Mouse (Mus musculus) layer of hippocampus, adult 9-10 months (tissue): Measurements from ENCODE around the gene St5.

ENCODE experiments used
- DNase-seq: peaks from one replicate; pipeline ENCODE4 v3.0.0; 2022; ENCODE audit warnings: low spot score

Gene St5

GRCm38 (mm10) chr7:109525740-109526663 is 177.4 kb downstream of the St5 start:
- no peak for DNase-seq

GRCm38 (mm10) chr7:109524763-109525162 is 178.6 kb downstream of the St5 start:
- DNase-seq = no peak

- DNase-seq = no peak
Measured at GRCm38 (mm10) chr7:109524442-109524744, 179.0 kb downstream of the St5 start.

DNA sequence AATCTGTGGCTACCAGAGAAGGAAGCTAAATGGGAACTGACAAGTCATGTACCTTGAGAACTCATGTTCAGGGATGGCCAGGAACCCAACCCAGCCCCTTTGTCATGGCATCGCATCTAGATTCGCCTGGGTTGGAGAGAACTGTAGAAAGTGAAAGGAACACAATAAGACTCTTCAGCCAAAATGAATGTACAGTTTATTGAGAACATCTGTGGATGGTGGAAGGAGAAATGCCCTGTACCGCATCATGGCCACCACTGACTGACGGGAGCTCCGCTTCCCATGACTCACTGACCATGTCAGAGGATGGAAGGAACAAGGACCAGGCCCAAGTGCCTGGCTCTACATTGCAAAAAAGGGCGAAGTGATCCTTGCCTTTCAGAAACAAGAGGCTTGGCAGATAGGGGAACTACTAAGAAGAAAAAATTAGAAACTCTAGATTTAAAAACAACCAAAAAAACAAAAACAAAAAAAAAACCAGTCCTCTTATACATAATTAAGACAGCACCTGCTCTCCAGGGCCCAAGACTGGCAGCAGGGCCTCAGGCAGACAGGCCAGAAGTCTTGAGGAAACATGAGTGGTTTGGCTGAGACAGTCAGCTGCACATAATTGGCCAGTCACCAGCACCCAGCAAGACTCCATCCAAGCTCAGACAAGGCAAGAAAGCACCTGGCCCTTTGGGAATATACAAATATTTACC is 179.5 kb downstream of the St5 start:
- DNase-seq = no peak

GRCm38 (mm10) chr7:109523304-109523703 is 180.1 kb downstream of the St5 start:
- no peak for DNase-seq

GRCm38 (mm10) chr7:109522084-109522483 is 181.3 kb downstream of the St5 start:
- no peak for DNase-seq

DNA sequence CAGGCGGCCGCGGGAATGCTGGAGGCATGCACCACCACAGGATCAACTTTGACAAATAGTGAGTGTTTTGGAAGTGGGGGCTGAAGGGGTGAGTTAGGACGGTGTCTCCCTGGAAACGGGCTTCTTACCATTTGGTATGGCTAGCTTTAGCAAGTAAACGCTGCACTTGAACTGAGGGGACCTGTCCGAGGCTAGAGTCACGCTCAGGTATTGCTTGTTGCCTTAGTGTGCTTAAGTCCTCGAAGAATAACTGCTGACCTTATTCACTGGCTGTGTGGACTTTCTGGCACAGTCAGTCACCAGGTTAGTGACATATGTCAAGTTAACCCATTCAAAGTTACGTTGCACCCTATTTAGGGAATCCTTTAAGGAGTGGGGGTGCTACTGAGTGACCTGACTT is 183.5 kb downstream of the St5 start:
- DNase-seq = no peak

DNA sequence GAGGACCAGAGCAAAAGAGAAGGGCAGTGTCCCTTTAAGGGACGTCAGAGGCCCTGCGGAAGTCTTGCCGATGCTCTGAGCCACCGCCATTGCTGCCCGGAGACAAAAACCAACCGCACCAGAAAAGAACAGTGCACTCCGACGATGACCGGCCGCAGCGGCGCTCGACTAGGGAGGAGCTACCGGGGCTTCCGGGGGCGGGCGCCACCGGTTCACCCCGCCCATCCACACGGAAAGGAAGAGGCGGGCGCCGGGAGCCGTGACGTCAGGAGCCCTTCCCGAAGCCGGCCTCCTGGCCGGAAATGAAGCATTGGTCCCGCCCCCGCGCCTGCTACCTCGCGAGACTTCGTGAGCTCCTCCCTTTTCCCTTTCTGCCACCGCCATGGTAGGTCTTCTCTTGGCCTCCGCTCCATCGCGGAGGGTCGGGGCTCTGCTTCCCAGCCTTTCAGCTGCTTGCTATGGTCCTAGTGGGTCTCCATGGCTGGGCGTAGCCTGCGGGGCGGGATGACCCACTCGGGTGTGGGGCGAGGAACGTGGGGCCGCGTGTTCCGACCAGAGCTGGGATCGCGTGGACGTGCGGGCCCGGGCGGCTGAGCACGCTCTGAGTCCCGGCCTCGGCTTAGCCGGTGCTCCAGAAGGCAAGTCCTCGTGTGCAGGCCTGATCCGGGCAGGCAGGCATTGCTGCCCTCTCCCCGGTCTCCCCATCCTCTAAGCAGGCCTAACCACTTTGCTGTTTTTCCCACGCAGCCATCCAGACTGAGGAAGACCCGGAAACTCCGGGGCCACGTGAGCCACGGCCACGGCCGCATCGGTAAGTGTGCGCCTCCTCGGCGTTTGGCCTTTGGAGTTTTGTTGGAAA is 184.3 kb downstream of the St5 start, which contains the start of gene Rpl27a:
TSS of gene Rpl27a (plus strand) at position 310 of the 859 bp plus-strand sequence.
- peak; percentile 94 for DNase-seq

DNA sequence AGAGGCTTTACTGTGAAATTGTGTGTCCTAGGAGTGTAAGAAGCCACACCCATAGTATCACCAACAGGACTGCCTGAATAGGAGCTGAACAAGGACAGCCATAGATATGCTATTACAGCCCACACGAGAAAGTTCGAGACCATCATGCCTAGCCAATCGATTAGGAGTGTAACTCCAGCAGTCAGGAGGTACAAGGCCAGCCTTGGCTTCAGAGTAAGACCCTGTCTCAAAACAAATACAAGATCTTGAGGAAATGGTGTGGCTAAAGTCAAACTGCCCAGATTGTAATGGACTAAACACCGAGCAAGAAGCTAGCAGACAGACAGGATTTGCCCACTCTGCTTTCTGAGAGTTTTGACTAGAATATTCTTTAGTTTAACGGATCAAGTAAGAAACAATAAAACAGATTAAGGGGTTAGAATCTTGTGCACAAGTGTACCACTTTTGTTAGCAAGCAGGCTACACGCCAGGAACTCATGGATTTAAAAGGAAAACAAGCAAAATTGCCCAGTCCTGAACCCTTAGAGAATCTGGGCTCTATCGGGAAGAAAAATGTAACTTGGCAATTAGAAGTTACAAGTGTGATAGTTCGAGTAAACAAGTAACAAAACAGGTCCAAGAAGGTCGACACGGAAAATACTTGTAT is 185.2 kb downstream of the St5 start:
- DNase-seq = no peak

DNA sequence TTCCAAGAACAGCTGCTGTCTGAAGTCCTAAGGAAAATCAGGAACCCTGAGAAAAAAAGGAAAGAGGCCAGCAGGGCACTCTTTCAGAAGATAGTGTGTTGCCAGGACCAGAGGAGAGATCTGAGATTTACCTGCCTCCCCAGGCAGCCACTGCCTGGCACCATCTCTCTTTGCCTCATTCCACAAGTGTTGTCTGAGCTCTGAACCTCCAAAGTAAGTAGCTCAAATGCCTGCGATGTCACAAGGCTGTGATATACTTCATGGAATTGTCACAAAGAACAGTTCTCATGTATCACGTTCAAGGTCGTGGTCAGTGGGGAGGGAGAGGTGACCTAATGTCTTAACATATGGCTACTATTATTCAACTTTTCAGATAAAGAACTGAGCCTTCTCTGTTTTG is 186.9 kb downstream of the St5 start:
- DNase-seq = no peak

DNA sequence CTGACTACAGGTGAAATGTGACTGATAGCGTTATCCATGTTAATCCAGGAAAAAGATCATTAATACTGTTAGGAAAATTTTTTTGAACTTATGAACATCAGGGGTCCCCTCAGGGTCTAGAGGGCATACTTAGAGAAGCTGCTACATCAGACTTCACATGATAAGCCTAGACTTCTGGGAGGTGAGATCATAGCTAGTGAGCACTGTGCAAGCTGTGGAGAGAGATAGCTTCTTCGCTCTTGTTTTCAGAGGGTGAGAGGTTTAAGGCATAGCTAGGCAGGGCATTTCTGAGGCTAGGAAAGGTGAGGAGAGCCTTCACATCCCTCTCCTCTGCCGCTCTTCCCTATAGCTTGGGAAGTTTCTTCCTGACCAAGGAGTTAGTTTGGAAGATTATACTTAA is 191.6 kb downstream of the St5 start:
- DNase-seq = no peak

GRCm38 (mm10) chr7:109510799-109511198 is 192.6 kb downstream of the St5 start:
- DNase-seq = no peak

DNA sequence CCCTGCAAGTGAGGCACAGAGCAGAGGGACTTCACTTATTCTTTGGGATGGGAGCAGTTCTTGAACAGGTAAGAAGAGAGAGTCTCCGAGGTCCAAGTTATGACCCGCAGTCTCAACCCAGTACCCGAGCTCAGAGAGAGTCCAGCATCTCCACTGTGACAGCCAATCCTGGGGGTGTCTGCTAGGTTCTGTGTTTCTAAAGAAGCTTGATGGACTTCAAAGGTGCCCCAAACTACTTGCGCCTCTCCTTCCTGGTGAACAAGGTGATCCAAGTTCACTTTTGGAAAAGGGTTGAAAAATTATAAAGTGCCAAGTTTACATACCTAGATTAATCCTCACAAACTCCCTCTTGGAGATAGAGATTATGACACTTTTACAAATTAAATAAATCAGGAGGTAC is 195.4 kb downstream of the St5 start, which contains the start of gene Trim66:
TSS of gene Trim66 (minus strand) at position 101 of the 400 bp plus-strand sequence.
- DNase-seq = no peak

DNA sequence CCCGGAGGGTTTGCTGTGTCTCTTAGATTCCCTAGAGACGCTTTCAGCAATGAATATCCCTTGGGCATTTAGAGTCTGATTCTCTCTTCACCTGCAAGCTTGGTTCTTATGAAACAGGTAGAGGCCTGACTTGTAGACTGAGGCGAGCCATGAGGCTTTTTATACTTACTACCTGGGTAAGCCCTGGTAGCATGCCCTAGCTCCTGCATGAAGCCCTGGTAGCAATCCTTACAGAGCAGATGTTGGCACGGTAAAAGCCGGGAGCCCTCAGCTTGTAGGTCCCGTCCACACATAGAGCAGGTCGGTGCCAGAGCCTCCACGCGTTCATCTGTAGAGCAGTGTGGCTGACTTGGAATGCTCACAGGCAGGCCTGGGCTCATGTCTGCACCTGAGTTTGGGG is 195.8 kb downstream of the St5 start:
- no peak for DNase-seq

DNA sequence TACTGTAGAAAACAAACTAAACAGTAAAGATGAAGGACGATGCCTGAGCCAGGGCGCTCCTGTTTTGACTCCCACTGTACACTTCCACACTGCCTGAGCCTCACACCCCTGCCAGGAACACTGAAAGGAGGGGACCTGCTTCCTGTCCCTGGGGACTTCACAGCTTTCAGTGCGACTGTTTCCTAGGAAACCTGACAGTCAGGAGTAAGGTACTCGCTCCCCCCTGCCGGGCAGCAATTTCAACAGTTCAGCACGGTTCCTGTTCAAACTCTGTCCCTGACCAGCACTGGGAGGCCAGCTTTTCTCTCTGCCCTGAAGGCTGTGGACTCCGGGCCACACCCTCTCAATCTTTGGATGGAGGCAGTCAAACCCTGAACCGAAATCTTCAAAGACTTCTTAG is 196.3 kb downstream of the St5 start:
- no peak for DNase-seq

DNA sequence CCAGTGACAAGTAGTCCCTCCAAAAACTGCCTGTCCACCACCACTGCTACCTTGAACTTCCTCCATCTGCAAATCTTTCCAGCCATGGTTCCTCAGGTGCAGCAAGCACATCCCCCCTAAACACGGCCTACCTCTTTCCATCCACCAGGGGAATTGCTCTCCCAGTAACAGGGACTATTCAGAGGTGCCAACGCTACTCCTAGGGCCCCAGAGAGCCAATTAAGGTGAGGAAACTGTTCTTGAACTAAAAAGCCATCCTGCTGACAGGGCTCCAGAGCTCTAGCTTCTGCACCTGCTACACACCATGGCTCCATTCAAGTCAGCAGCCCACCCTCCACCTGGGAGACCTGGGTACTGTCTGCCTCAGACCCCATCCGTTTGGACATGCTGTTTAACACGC is 205.9 kb downstream of the St5 start:
- DNase-seq = no peak

GRCm38 (mm10) chr7:109493319-109494316 is 209.8 kb downstream of the St5 start:
- DNase-seq = no peak

- no peak for DNase-seq
Measured at GRCm38 (mm10) chr7:109492616-109493318, 210.6 kb downstream of the St5 start.

GRCm38 (mm10) chr7:109484221-109484620 is 219.2 kb downstream of the St5 start:
- no peak for DNase-seq

GRCm38 (mm10) chr7:109480765-109481197 is 222.6 kb downstream of the St5 start:
- no peak for DNase-seq
